Mouse (Mus musculus): ENCODE results near the gene Satb2.

Satb2 gene

GRCm38 (mm10) chr1:56850446-56850845 lies 128.0 kb downstream of the Satb2 start:
- H3K27me3 ChIP-seq (ENCODE audit: control insufficient read depth, insufficient read depth, low read length, poor library complexity, severe bottlenecking): no peaks in the 10 kb centered on the region

GRCm38 (mm10) chr1:56846358-56846757 lies 132.1 kb downstream of the Satb2 start:
- DNase-seq (ENCODE audit: low read depth, low spot score): peak; percentile 10
- Histone ChIP-seq H3K36me3 (ENCODE audit: control insufficient read depth, insufficient read depth, low read length, poor library complexity, severe bottlenecking) (no peaks in the 10 kb centered on the region), H3K27me3 (ENCODE audit: control insufficient read depth, insufficient read depth, low read length, poor library complexity, severe bottlenecking) (no peaks in the 10 kb centered on the region)

More at GRCm38 (mm10) chr1:56850446-56850845, 128.0 kb downstream of the Satb2 start:
- no peak for DNase-seq (ENCODE audit: low read depth, low spot score)
- H3K36me3 ChIP-seq (ENCODE audit: control insufficient read depth, insufficient read depth, low read length, poor library complexity, severe bottlenecking): no peaks in the 10 kb centered on the region

- DNase-seq (ENCODE audit: low read depth, low spot score): no peak
- no peaks in the 10 kb centered on the region for H3K27me3 ChIP-seq (ENCODE audit: control insufficient read depth, insufficient read depth, low read length, poor library complexity, severe bottlenecking)
- no peaks in the 10 kb centered on the region for H3K36me3 ChIP-seq (ENCODE audit: control insufficient read depth, insufficient read depth, low read length, poor library complexity, severe bottlenecking)
These were observed 132.8 kb downstream of the Satb2 start for GRCm38 (mm10) chr1:56845523-56846118.

- Histone ChIP-seq H3K27me3 (ENCODE audit: control insufficient read depth, insufficient read depth, low read length, poor library complexity, severe bottlenecking) (no peaks in the 10 kb centered on the region), H3K36me3 (ENCODE audit: control insufficient read depth, insufficient read depth, low read length, poor library complexity, severe bottlenecking) (no peaks in the 10 kb centered on the region)
- no peak for DNase-seq (ENCODE audit: low read depth, low spot score)
These were observed 133.7 kb downstream of the Satb2 start for GRCm38 (mm10) chr1:56844551-56845330.

- H3K27me3 ChIP-seq (ENCODE audit: control insufficient read depth, insufficient read depth, low read length, poor library complexity, severe bottlenecking): no peaks in the 10 kb centered on the region
- H3K36me3 ChIP-seq (ENCODE audit: control insufficient read depth, insufficient read depth, low read length, poor library complexity, severe bottlenecking): no peaks in the 10 kb centered on the region
- peak; percentile 13 for DNase-seq (ENCODE audit: low read depth, low spot score)
These were observed 139.5 kb downstream of the Satb2 start for GRCm38 (mm10) chr1:56838901-56839300.

- Histone ChIP-seq H3K27me3 (ENCODE audit: control insufficient read depth, insufficient read depth, low read length, poor library complexity, severe bottlenecking) (no peaks in the 10 kb centered on the region), H3K36me3 (ENCODE audit: control insufficient read depth, insufficient read depth, low read length, poor library complexity, severe bottlenecking) (no peaks in the 10 kb centered on the region)
- DNase-seq (ENCODE audit: low read depth, low spot score): peak; percentile 11
These were observed 144.2 kb downstream of the Satb2 start for GRCm38 (mm10) chr1:56833984-56834900.

GRCm38 (mm10) chr1:56833307-56833706 lies 145.1 kb downstream of the Satb2 start:
- H3K36me3 ChIP-seq (ENCODE audit: control insufficient read depth, insufficient read depth, low read length, poor library complexity, severe bottlenecking): no peaks in the 10 kb centered on the region
- DNase-seq (ENCODE audit: low read depth, low spot score): peak; percentile 38
- no peaks in the 10 kb centered on the region for H3K27me3 ChIP-seq (ENCODE audit: control insufficient read depth, insufficient read depth, low read length, poor library complexity, severe bottlenecking)

GRCm38 (mm10) chr1:56832738-56833137 lies 145.7 kb downstream of the Satb2 start:
- DNase-seq (ENCODE audit: low read depth, low spot score): peak; percentile 29
- H3K36me3 ChIP-seq (ENCODE audit: control insufficient read depth, insufficient read depth, low read length, poor library complexity, severe bottlenecking): no peaks in the 10 kb centered on the region

GRCm38 (mm10) chr1:56822735-56823134 lies 155.7 kb downstream of the Satb2 start:
- DNase-seq (ENCODE audit: low read depth, low spot score): no peak
- Histone ChIP-seq H3K27me3 (ENCODE audit: control insufficient read depth, insufficient read depth, low read length, poor library complexity, severe bottlenecking) (no peaks in the 10 kb centered on the region), H3K36me3 (ENCODE audit: control insufficient read depth, insufficient read depth, low read length, poor library complexity, severe bottlenecking) (no peaks in the 10 kb centered on the region)

More at GRCm38 (mm10) chr1:56832738-56833137, 145.7 kb downstream of the Satb2 start:
- H3K27me3 ChIP-seq (ENCODE audit: control insufficient read depth, insufficient read depth, low read length, poor library complexity, severe bottlenecking): no peaks in the 10 kb centered on the region

GRCm38 (mm10) chr1:56822025-56822424 lies 156.4 kb downstream of the Satb2 start:
- H3K27me3 ChIP-seq (ENCODE audit: control insufficient read depth, insufficient read depth, low read length, poor library complexity, severe bottlenecking): no peaks in the 10 kb centered on the region
- H3K36me3 ChIP-seq (ENCODE audit: control insufficient read depth, insufficient read depth, low read length, poor library complexity, severe bottlenecking): no peaks in the 10 kb centered on the region
- no peak for DNase-seq (ENCODE audit: low read depth, low spot score)

- no peaks in the 10 kb centered on the region for H3K36me3 ChIP-seq (ENCODE audit: control insufficient read depth, insufficient read depth, low read length, poor library complexity, severe bottlenecking)
- DNase-seq (ENCODE audit: low read depth, low spot score): no peak
- H3K27me3 ChIP-seq (ENCODE audit: control insufficient read depth, insufficient read depth, low read length, poor library complexity, severe bottlenecking): no peaks in the 10 kb centered on the region
These were observed 164.9 kb downstream of the Satb2 start for GRCm38 (mm10) chr1:56813506-56813905.

GRCm38 (mm10) chr1:56812961-56813360 lies 165.5 kb downstream of the Satb2 start:
- Histone ChIP-seq H3K36me3 (ENCODE audit: control insufficient read depth, insufficient read depth, low read length, poor library complexity, severe bottlenecking) (no peaks in the 10 kb centered on the region), H3K27me3 (ENCODE audit: control insufficient read depth, insufficient read depth, low read length, poor library complexity, severe bottlenecking) (no peaks in the 10 kb centered on the region)
- DNase-seq (ENCODE audit: low read depth, low spot score): no peak

- no peak for DNase-seq (ENCODE audit: low read depth, low spot score)
- Histone ChIP-seq H3K27me3 (ENCODE audit: control insufficient read depth, insufficient read depth, low read length, poor library complexity, severe bottlenecking) (no peaks in the 10 kb centered on the region), H3K36me3 (ENCODE audit: control insufficient read depth, insufficient read depth, low read length, poor library complexity, severe bottlenecking) (no peaks in the 10 kb centered on the region)
These were observed 167.0 kb downstream of the Satb2 start for GRCm38 (mm10) chr1:56811486-56811885.

GRCm38 (mm10) chr1:56806006-56806405 lies 172.4 kb downstream of the Satb2 start:
- Histone ChIP-seq H3K36me3 (ENCODE audit: control insufficient read depth, insufficient read depth, low read length, poor library complexity, severe bottlenecking) (no peaks in the 10 kb centered on the region), H3K27me3 (ENCODE audit: control insufficient read depth, insufficient read depth, low read length, poor library complexity, severe bottlenecking) (no peaks in the 10 kb centered on the region)
- DNase-seq (ENCODE audit: low read depth, low spot score): no peak

GRCm38 (mm10) chr1:56800611-56801010 lies 177.8 kb downstream of the Satb2 start:
- no peak for DNase-seq (ENCODE audit: low read depth, low spot score)
- no peaks in the 10 kb centered on the region for H3K36me3 ChIP-seq (ENCODE audit: control insufficient read depth, insufficient read depth, low read length, poor library complexity, severe bottlenecking)
- no peaks in the 10 kb centered on the region for H3K27me3 ChIP-seq (ENCODE audit: control insufficient read depth, insufficient read depth, low read length, poor library complexity, severe bottlenecking)
